Mouse (Mus musculus) gastrocnemius, adult 18-20 months (tissue): ENCODE measurements around the gene Cln6. TPM values are rescaled to one million over a fixed set of nuclear protein-coding genes. Genes with fewer than 3 reads are reported as not detected.
A peak's percentile ranks its signal among the peaks of the same experiment; 100 is the strongest.
"Not testable (repeated sequence)": the region's sequence is repeated elsewhere in the genome, so short reads cannot be mapped to it uniquely, and the experiment has no call there.

ENCODE experiments used
- DNase-seq: peaks from one replicate; pipeline ENCODE4 v3.0.0; 2021; ENCODE audit warnings: low spot score
- total RNA-seq, 2 experiments: library from RNA; stranded (reverse); gene quantifications; 2 replicates each; pipeline ENCODE4 v1.2.3; 2021

Cln6 gene
- total RNA-seq, 2 experiments from 2014 or later, result 18.9 to 20.1 TPM

GRCm38 (mm10) chr9:62828662-62829086 lies 9.9 kb upstream of the Cln6 start:
- DNase-seq, result peak; percentile 97

GRCm38 (mm10) chr9:62829877-62830276 lies 8.7 kb upstream of the Cln6 start:
- DNase-seq, result no peak

GRCm38 (mm10) chr9:62834906-62835305 lies 3.7 kb upstream of the Cln6 start:
- DNase-seq, result no peak

- DNase-seq, result no peak
Observed at GRCm38 (mm10) chr9:62835705-62836446, 2.7 kb upstream of the Cln6 start.

GRCm38 (mm10) chr9:62837611-62838010 lies 974 bp upstream of the Cln6 start:
- no peak for DNase-seq

- no peak for DNase-seq
Observed at GRCm38 (mm10) chr9:62838146-62838505, 459 bp upstream of the Cln6 start.

- no peak for DNase-seq
Observed at GRCm38 (mm10) chr9:62839172-62839770, 686 bp downstream of the Cln6 start.

GRCm38 (mm10) chr9:62843356-62844024 lies 4.9 kb downstream of the Cln6 start:
- DNase-seq, result no peak

- DNase-seq, result no peak
Observed at GRCm38 (mm10) chr9:62844461-62844860, 5.9 kb downstream of the Cln6 start.

GRCm38 (mm10) chr9:62847694-62848093 lies 9.1 kb downstream of the Cln6 start:
- peak; percentile 92 for DNase-seq

- no peak for DNase-seq
Observed at GRCm38 (mm10) chr9:62848641-62849040, 10.1 kb downstream of the Cln6 start.

- DNase-seq, result no peak
Observed at GRCm38 (mm10) chr9:62851571-62851970, 13.0 kb downstream of the Cln6 start.

GRCm38 (mm10) chr9:62854483-62854882 lies 15.9 kb downstream of the Cln6 start:
- no peak for DNase-seq

GRCm38 (mm10) chr9:62857216-62857615 lies 18.6 kb downstream of the Cln6 start:
- no peak for DNase-seq

GRCm38 (mm10) chr9:62857719-62858261 lies 19.2 kb downstream of the Cln6 start, which contains the start of gene Calml4:
Calml4 (plus strand) TSS chr9:62858080.
- DNase-seq, result peak; percentile 91

- DNase-seq, result no peak
Observed at GRCm38 (mm10) chr9:62858266-62859019, 19.9 kb downstream of the Cln6 start.

GRCm38 (mm10) chr9:62860102-62860501 lies 21.5 kb downstream of the Cln6 start:
- not testable (repeated sequence) for DNase-seq

- DNase-seq, result no peak
Observed at GRCm38 (mm10) chr9:62860866-62861265, 22.3 kb downstream of the Cln6 start.

GRCm38 (mm10) chr9:62869236-62869635 lies 30.7 kb downstream of the Cln6 start:
- DNase-seq, result not testable (repeated sequence)

GRCm38 (mm10) chr9:62870728-62871127 lies 32.1 kb downstream of the Cln6 start:
- no peak for DNase-seq

- no peak for DNase-seq
Observed at GRCm38 (mm10) chr9:62876966-62877616, 38.5 kb downstream of the Cln6 start.
